Mouse (Mus musculus) lung, postnatal 4 days (tissue): ENCODE data around the gene Zbtb8os.
"Not testable (repeated sequence)": the region's sequence is repeated elsewhere in the genome, so short reads cannot be mapped to it uniquely, and the experiment has no call there.

Experiments
- DNase-seq, 2 experiments: peaks; one replicate each; pipeline ENCODE4 v3.0.0; 2021

The Zbtb8os gene

DNA sequence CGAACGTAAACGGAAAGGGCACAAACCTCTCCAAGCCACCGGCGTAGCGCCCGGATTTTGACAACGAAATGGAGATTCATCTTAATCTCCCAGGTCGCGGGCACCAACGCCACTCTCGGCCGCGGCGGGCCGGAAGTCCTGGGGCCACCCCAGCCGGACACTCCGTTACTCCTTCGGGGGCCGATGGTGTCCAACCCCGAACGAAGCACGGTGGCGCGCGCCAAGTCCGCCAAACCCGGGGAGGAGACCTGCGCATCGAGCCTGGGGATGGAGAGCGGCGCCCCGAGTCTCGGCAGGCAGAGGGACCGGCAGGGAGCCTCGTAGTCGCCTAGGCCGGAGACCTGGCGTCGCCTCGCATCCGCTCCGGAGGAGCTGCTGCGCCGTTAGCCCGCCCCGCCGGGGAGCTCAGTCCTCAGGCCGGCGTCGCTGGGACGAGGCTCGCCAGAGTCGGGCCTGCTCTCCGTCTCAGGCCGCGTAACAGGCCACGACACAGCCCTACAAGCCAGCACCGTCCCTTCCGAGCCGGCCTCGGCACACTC is 749 bp upstream of the Zbtb8os start:
- DNase-seq: no peak

DNA sequence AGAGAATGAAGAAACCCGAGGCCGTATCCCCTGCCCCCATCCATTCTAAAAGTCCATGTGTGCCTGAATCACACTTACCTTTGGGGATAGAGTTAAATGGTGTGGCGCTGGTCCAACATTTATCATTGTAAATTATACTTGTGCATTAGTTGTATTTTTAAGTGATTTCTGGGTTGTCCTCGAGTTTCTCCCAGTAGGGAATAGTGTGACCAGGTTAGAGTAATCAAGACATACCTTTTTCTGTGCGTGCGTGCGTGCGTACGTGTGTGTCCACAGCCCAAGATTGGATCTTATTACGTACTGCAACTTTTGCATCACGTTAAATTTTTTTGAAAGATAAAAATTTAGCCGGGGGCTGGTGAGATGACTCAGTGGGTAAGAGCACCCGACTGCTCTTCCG is 796 bp downstream of the Zbtb8os start:
- no peak for DNase-seq

DNA sequence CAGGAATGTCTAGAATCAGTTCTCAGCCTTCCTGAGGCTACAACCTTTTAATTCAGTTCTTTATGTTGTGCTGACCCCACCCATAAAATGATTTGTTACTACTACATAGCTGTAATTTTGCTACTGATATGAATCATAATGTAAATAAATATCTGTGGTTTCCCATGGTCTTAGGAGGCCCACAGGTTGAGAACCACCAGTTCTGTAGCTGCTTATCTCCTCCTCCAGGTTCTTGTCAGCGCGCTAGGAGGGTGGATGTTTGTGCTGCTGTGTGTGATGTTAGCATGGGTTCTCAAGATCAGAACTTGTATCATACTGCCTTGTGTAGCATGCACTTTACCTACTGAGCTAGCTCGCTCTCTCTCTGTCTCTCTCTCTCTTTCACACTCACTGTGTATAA is 4.2 kb downstream of the Zbtb8os start:
- no peak for DNase-seq

DNA sequence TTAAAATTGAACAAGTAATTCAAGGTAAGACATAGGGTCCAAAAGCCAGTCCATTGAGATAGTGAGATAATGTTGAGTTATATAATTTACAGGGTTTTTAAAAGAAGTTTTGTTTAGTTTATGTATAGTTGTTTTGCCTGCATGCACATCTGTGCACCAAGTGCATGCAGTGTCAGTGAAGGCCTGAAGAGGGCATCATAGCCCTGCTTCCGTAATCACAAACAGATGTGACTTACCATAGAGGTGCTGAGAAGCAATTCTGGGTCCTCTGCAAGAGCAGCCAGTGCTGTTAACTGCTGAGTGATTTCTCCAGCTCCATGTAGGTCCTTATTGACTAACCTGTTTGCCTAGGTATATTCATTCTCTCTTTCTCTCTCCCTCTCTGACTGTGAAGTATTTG is 6.4 kb downstream of the Zbtb8os start:
- no peak for DNase-seq

DNA sequence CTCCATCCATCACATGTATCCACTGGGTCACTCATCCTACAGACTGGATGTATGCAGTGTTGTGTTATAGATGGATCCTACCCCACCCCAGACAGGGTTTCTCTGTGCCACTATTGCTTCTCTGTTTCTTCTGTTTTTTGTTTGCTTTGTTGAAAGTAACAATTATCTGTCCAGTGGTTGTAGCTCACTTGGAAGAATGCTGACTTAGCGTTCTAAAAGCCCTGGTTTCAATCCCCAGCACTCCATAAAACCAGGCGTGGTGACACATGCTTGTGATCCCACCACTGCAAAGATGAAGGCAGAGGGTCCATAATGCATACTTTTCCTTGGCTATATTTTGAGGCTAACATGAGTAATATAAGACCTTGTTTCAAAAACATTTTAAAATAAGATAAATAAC is 7.2 kb downstream of the Zbtb8os start:
- no peak for DNase-seq

DNA sequence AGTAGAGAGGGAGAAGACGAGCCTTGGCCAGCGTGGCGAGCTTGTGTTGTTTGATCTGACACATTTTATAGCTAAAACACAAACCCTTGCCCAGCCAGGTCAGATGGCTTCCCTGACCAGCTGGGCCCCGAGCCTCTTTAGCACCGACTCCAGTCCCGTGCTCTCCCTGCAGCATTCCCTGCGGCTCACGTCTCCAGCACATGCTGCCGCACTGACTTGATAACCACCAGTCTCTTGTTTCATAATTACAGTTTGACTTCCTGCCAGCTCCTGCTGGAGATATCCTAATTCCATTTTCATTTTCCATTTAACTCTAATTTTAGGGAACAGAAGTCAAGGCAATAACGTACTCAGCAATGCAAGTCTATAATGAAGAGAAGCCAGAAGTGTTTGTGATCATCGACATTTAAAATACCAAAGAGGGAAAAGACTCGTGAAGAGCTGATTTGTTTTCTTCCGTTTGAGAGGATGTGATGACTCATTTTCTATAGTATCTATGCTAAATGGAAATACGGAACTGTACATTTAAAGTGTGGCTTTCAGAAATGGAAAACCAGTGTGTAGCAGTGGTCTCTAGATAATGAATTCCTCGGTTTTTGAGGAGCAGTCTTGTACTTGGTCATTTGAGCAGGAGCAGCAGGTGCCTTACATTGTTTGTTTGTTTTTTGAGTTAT is 11.1 kb downstream of the Zbtb8os start:
- peak in 1 of 2 experiments; percentile 38 for DNase-seq

DNA sequence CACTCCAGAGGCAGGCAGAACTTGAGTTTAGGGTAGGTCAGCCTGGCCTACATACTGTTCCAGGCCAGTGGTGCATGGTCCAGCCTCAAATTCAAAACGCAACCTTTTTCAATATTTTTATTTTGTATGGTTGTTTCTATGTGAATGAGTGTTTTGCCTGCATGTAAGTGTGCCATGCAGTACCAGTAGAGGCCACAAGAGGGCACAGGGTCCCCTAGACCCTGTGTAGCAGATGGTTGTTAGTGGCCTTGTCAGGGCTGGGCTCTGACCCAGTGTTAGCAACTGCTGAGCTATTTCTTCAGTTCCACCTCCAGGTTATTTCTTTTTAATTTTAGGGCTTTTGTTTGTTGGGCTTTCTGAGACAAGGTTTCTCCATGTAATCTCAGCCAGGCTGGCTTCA is 15.1 kb downstream of the Zbtb8os start:
- DNase-seq: peak; percentile 62 to 76

DNA sequence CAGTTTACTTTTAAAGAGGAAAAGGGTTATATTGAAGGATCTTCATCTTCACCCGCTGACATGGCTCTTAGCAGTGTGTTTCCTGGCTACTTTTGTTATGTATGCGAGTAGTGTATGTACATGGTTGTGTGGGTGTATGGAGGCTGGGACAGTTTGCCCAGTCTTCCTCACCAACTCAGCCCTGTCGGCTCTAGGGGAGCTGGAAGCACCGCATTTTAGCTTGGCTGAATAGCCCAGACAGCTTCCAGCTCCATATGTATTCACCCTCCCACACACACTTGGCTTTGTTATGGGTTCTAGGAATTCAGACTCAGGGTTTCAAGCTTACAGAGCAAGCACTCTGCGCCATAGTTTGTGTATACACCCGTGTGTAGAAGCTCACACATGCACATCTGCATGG is 15.6 kb downstream of the Zbtb8os start:
- DNase-seq: no peak

DNA sequence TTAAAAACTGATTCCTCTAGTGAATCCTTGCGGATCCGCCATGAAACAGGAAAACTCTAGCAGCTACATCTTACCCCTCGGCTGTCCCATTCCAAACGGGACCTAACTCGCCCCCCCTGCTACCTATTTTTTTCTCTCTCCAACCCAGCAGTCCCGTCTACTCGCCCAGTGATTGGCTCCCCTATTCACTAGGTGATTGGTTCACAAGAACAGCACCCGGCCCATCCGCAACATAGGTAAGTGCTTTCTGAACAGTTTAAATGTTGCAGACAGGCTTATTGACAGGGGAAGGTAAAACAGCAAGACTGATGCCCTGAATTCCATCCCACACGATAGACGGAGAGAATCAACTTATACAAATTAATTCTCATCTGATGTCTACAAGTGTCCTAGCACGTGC is 17.7 kb downstream of the Zbtb8os start:
- no peak for DNase-seq

DNA sequence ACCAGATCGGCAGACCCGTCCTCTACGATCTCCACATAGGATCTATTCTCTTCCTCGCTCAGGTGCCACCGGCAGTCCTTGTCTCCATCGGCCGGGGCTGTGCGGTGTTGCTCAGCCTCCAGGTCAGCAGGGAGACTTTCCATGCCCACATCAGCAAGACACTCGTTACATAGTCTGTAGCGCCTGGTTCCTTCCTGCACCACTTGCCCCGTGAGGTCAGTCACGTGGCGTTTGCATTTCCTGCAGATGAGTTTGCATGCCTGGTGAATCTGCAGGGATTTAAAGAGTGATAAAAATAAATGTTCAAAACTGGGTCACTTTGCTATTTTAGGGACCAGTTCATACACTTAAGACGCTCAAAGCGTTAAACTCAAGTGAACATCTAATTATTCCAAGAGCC is 18.7 kb downstream of the Zbtb8os start:
- DNase-seq: no peak

DNA sequence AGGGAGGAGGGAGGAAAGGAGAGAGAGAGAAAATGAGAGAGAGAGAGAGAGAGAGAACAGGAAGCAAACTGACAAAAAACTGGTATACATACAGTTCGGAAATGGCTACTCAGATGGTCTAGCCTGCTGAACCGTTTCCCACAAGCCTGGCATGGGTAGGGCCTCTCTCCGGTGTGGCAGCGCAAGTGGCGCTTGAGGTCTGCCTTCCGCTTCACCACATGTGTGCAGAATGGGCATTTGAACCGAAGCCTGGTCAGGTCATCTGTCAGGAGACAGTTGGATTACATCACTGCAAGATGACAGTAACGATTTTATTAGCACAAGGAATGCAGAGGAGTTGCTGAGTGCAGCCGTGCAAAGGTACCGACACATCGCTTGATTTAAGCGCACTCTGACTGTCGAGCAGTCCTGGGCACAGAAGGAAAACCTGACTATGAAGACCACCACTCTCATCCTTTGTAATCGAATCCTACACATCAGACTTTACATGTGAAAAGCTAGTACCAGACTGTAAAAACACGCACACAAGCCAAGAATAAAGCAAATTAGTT is 22.2 kb downstream of the Zbtb8os start:
- no peak for DNase-seq

DNA sequence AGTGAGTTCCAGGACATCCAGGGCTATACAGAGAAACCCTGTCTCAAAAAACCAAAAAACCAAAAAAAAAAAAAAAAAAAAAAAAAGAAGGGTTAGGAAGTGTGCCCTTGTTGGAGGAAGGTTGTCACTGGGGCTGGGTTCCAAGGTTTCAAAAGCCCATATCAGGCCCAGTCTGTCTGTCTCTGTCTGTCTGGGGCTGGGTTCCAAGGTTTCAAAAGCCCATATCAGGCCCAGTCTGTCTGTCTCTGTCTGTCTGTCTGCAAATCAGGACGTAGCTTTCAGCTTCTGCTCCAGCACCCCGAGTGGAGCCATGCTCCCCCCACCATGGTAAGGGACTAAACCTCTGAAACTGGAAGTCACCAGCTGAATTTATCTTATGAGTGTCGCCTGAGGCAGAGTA is 26.7 kb downstream of the Zbtb8os start:
- DNase-seq: not testable (repeated sequence)

DNA sequence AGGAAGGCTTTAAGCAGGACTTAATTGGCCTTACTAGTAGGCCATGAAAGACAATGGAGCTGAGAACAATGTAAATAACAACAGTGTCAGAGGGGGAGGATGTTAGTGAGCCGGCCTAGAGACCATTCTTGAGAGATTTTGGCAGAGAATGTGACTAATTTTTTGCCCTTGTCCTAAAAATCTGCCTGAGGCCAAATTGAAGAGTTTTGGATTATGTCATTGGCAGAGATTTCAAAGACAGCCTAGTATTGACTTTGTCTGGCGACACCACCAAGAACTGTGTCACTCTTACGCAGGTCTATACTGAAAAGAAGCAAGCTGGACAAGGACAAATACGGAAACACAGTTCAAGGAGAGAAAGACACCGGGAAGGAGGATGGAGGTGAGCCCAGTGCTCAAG is 27.3 kb downstream of the Zbtb8os start:
- no peak for DNase-seq

DNA sequence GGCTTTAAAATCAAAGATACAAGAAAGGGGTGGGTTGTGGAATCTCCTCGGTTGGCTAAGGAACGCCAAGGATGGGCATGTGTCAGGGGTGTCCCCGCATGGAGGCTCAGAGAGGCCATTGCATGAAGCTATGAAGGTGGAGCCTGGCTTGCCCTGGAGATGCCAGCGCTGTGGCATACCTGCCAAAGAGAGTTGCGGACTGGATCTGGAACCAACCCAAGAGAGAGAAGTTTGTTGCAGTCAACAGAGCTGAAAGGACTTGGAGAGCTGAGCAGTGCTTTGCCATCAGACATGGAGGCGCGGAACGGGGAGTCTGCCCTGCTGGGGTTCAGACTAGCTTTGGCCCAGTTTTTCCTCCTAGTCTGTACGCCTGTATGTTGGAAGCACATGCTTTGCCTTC is 28.0 kb downstream of the Zbtb8os start:
- DNase-seq: no peak

DNA sequence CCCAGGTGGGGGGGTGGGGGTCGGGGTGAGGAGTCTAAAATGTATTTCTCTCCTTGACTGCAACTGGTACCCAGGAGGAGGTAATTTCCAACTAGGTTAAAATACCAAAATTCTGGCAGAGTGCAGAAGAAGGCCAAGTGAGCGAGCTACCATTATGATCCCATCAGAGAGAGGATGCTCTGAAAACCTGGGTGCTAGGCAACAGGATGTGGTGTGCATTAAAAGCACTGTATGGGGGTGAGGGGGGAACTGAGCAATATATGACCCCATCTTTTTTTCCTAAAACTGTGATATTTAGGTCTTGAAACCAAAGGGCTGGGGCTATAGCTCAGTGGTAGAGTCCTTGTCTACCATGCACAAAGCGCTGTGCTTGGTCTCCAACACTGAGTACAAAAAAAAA is 28.9 kb downstream of the Zbtb8os start:
- no peak for DNase-seq

DNA sequence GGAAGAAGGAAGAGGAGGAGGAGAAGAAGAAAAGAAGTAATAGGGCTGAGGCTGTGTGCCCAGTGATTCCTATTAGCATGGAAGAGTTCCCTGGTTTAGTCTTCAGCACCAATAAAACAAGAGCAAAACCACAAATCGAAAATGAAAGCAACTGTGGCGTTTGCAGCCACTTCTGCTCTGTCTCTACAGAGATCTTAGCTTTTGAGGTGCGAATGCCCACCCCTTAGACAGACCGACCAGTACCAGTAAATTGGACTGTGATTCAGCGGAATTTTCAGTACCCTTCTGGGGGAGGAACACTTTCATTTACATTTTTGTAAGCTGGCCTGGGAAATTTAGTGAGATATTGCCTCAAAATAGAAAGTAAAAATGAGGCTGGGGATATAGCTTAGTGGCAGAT is 29.7 kb downstream of the Zbtb8os start:
- no peak for DNase-seq

DNA sequence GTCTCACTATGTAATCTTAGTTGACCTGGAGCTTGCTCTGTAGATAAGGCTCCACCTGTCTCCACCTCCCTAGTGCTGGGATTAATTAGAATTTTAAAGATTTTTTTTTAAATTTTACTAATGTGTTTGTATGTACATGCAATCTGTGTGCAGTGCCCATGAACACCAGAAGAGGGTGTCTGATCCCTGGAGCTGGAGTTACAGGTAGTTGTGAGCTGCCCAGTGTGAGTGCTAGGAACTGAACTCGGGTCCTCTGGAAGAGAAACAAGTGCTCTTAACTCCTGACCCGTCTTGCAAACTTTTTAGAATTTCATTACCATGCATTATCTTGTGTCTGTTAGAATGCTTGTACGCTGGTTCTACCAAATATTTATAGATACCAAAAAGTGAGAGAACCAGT is 35.9 kb downstream of the Zbtb8os start:
- DNase-seq: no peak

DNA sequence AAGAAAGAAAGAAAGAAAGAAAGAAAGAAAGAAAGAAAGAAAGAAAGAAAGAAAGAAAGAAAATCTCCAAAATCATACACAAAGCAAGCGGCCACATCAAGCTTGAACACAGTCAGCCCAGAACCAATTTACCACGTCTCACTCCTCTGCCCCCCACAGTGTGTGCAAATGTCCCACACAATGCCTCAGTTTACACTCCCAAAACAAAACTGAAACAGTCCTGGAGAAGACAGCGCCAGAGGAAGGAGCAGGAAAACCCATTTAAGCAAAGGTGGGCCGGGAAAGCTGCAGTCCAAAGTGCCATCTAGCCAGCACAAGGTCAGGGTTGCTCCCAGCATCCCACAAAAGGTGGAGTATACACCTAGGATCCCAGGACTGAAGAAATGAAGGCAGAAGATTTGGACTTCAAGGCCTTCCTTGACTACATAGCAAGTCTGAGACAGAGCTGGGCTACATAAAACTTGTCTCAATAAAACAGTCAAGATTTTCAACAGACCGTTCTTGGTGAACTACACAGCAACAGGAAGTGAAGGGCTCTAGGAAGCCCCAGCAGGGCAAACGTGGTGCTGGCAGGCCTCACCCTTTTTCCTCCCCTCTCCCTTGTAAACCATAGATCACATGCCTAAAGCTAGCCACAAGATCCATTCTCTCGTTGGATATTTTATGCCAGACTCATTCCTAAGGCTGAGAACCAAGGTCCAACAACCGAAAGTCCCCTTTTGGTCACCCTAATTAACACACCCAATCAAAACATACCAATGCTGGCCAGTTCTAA is 37.9 kb downstream of the Zbtb8os start:
- DNase-seq: no peak

DNA sequence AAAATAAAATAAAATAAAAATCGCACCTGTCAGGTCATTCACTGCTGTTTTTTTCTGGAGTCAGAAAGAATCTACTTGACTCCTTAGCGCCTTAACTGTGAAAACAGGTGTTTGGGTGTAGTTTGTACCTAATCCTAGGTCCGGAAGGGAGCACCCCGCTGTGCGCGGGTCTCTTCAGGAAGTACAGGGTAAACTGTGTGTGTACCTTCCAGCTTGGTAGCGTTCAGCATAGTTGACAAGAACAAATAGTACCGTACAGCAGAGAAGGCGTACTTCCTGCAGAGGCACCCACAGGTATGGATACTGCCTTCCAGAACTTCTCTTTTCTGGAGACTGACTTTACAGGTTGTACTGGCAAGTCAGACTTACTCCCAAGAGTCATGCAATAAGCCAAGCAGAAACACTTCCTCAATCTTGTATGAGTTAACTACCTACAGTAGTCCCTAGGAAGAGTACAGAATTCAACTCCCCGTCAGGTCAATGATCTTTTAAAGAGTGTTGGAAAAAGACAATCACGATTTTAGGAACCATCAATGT is 38.8 kb downstream of the Zbtb8os start:
- DNase-seq: no peak

DNA sequence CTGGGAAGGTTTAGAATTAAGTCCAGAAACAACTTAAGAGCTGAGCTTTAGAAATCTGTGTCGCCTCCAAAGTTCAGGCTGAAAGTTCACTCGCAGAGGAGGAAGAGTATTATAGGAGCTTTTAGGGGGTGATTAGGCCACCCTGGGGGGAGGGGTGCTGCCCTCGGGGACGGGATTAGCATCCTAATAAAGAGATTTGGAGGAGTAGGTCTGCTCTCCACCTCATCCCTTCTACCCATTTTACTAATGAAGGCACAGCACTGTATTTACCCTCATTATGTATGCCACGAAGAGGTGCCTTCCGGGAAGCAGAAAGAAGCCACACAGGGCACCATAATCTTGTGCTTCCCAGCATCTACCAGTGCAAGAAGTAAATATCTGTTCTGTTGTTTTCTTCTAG is 39.5 kb downstream of the Zbtb8os start:
- DNase-seq: no peak

DNA sequence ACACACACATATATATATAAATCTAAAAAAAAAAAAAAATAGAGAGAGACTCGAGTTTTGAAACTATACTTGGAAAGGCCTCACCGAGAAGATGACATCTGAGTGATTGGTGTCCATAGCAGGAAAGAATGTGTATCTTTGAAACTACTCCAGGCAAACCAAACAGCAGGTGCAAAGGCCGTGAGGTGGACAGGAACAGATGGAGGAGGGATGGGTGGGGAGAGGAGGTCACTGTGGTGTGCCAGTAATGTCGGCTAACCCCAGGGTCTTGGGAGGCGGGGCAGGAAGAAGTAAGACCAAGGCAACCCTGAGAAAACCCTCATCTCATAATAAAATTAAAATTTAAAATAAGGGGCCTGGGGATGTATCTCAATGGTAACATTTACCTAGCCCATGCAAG is 40.3 kb downstream of the Zbtb8os start:
- DNase-seq: no peak

DNA sequence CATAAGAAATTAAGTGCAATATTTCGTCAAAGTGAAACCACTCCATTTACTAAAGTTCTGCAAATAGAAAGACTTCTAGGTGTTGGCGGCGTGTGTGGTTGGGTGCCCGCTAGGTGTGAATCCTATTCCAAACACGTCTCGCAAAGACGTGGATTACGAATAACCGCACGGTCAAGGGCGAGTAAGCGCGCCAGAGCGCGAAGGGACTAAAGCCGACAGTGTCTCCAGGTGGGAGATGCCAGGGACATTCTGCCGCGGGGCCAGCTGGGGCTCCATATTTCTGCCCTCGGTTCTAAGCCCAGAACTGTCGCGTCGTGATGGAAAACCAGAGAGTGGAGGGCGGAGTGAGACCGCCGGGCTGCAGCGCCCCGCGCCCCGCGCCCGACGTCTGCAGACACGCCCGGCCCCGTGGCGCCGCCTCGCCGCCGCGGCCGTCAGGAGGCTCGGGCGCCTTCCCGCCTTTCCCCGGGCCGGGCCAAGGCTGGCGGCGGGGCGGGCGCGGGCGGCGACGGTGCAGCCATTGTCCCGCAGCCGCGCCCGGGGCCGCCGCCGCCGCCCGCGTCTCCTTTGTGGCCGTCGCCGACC is 41.6 kb downstream of the Zbtb8os start:
- DNase-seq: peak; percentile 66 to 79

DNA sequence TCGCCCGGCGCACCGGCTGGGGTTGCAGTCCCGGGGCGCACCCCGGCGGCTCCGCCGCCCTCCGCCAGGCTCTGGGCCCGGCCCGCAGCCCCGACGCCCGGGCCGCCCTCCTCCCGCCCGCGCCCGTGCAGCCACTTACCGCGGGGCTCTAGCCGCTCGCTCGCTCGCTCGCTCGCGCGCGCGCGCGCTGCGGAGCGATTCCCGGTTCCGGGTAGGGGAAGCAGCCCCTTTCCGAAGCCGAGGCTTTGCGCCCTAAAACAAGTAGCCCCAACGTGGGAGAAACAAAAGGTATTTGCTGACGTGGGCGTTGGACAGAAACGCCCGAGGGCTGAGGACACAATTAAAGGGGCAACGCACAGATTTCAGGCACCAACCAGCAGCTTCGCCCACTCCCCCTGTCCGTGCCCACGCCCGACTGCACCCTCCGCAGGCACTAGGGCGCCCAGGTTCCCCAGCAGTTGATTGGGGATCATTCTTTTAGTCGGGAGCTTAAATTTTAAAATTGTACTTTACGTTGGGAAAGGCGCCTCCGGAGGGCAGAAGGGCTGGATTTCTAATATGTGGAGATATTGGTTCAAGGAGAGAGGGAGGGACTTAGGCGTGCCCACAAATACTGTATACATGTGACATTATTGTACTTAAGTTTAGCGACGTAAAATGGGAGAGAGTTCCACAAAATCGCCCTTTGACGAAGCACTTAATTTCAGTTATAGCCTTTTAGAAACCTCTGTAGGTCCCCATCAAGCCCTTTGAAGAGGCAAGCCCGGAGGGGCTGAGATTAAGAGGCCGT is 42.3 kb downstream of the Zbtb8os start, which contains the start of gene Zbtb8a:
TSS of gene Zbtb8a (minus strand) at position 516 of the 790 bp plus-strand sequence.
- peak; percentile 63 to 70 for DNase-seq
